Mouse (Mus musculus): Measurements from ENCODE around the gene Zfp932.
"Not testable (repeated sequence)": the region's sequence is repeated elsewhere in the genome, so short reads cannot be mapped to it uniquely, and the experiment has no call there.

Zfp932 gene

DNA sequence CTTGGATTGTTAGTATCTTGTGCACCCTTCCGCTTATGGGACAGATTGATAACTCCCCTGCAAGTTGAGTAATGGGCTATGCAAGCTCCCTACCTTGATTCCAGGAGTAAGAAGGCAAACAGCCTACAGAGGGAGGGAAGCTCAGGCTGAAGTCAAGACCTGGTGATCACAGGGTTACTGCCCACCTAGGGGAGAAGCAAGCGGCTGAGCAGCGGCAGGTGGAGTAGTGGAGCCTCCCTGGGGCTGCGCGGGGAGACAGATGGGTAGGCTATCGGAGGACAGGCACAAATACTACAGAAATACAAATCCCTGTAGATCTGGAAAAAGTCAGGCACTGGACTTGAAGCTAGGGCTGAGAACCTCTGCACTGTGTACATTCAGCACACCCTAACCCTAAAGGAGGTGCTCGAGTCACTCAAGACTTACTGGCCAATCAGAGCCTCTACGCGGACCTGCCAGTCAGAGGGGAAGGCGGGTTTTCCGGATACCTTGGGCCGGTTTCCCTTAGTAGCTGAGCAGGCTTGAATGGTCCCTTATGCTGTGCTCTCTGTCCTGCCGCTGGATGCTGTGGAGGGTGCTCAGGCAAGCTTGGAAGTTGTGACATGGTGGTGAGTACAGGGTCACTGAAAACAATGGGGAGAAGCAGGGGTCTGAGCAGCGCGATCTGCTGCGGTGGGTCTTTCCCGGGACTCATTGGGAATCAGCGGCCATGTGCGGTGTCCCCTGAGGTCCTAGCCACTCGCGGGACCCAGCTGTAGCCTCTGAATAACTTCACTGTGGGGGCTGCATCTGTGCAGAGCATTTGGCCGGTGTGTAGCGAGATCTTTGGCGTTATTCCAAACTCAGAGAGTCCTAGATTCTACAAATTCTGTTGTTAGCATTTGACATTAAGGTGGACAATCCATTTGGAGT lies at the start of gene Zfp932:
TSS of gene Zfp932 (plus strand) at position 496 of the 912 bp plus-strand sequence.
- DNase-seq = peak; percentile 91

DNA sequence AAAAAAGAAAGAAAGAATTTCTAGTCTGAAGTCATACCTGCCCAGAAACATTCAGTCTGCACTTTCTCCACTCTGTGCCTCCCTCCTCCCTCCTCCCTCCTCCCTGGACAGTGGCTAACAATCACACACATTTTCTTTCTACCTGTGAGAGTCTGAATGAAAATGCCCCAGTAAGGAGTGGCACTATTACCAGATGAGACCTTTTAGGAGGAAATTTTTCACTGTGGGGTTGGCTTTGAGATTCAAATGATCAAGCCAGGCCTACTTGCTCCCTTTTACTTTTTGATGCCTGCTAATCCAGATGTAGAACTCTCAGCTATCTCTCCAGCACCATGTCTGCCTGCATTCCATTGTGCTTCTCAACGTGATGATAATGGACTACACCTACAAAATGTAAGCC lies 46.0 kb upstream of the Zfp932 start:
- DNase-seq = no peak

DNA sequence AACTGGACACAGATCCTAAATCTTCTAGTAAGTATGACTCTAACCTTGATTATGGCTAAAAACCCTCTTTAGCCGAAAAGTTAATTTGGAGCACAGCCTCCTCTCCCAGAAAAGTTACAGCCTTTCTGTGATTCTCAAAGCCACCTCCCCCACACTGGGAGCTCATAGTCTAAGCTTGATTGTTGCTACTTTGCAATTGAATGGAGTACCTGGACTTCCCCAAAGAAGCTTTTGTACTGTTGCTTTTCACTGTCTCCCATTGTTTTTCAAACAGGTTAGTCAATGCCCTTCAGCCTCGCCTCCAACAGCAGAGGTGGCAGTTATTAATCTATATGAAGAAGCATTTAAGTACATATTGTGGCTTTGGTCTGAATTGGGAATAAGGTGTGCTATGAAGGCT lies 15.6 kb upstream of the Zfp932 start:
- not testable (repeated sequence) for DNase-seq

DNA sequence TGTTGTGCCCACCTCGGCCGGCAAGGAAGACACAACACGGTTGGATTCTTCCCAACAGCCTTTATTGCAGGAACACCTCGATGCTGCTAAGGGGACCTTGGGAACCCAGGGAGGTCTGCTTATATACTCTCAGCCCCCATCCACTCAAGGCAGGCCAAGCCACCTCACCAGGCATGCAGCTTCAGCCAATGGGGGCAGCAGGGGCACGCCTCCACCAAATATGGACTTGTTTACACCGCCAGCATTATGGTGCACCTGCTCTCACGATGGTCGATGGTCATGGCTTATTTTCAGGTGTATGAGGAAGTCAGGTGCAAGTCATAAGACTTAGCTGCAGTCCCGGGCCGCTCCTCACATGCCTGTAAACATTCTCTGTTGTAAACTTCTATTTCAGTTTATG lies 860 bp upstream of the Zfp932 start:
- not testable (repeated sequence) for DNase-seq

DNA sequence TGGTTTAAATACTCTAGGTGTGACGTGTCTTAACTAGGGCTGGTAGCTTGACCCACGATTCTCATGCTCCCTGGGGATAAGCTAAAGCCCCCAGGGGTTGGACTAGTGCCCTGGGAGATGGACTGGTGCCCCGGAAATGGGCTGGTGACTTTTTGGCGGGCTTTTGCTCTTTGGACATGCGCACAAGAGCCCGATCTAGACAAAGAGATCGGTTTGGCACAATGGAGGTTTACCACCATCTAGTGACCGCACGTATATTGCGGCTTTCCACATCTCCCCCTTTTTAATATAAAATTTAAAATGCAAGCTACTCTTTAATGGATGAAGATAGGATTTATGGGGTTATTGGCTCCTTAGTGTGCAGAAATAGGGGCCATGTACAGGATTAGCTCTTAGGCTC lies 19.5 kb downstream of the Zfp932 start:
- DNase-seq = not testable (repeated sequence)

DNA sequence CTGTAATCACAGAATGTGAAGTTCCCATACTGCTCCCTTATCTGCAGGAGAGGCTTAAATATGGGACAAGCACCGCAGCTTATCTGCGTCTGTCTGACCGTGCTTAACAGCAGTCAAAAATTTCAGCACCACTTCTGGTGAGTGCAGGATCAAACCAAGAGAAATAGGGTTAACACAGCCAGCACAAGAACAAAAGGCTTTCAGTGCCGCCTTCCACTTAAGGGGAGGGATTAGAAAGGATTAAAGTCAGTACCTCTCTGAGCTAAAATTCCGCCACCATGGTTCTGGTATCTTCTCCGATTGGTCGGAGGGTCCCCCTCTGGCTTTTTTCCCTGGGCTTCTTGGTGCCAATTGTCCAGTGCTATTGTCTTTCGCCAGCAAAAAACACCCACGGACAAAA lies 27.0 kb downstream of the Zfp932 start:
- DNase-seq = no peak

DNA sequence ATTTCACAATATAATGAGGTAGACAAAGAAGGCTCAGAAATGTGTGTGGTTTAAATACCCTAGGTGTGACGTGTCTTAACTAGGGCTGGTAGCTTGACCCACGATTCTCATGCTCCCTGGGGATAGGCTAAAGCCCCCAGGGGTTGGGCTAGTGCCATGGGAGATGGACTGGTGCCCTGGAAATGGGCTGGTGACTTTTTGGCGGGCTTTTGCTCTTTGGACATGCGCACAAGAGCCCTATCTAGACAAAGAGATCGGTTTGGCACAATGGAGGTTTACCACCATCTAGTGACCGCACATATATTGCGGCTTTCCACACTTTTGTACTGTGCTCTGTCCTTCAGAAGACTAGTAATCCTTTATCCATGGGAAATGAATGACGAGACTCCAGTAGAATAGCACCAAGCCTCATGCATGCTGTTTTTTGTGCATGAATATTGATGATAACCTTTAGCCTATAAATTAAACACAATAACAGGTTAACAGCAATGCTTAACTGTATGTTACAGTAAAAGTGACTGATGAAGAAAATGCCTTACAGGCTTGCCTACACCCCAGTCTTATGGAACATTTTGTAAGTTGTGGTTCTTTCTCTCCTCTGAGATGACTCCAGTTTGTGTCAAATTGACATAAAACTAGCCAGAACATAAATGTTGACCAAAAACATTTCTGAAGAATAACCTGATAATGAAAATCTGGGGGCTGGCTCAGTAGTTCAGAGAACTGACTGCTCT lies 27.5 kb downstream of the Zfp932 start:
- peak; percentile 7 to 56 for DNase-seq

DNA sequence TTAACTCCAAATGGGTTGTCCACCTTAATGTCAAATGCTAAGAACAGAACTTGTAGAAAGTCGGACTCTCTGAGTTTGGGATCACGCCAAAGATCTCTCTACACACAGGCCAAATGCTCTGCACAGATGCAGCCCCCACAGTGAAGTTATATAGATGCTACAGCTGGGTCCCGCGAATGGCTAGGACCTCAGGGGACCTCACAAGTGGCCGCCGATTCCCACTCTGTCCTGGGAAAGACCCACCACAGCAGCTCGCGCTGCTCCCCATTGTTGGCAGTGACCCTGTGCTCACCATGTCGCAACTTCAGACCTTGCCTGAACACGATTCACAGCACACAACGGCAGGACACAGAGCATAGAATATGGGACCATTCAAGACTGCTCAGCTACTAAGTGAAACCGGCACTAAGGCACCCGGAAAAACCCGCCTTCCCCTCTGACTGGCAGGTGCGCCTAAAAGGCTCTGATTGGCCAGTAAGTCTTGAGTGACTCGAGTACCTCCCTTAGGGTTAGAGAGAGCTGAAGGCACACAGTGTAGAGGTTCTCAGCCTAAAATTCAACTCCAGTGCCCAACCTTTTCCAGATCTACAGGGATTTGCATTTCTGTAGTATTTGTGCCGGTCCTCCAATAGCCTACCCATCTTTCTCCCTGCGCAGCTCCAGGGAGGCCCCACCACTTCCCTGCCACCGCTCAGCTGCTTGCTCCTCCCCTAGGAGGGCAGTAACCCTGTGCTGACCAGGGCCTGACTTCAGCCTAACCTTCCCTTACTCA lies 61.5 kb downstream of the Zfp932 start:
- DNase-seq = peak; percentile 91 to 92

Measured in kidney, postnatal 36 days (tissue).